Mouse (Mus musculus): Measurements from ENCODE around the gene Exph5. TPM values are rescaled to one million over a fixed set of nuclear protein-coding genes. Genes with fewer than 3 reads are reported as not detected.
A peak's percentile ranks its signal among the peaks of the same experiment; 100 is the strongest.

Exph5 gene
- polyA plus RNA-seq, 1 experiment from 2014 or later = 0.56 TPM

DNA sequence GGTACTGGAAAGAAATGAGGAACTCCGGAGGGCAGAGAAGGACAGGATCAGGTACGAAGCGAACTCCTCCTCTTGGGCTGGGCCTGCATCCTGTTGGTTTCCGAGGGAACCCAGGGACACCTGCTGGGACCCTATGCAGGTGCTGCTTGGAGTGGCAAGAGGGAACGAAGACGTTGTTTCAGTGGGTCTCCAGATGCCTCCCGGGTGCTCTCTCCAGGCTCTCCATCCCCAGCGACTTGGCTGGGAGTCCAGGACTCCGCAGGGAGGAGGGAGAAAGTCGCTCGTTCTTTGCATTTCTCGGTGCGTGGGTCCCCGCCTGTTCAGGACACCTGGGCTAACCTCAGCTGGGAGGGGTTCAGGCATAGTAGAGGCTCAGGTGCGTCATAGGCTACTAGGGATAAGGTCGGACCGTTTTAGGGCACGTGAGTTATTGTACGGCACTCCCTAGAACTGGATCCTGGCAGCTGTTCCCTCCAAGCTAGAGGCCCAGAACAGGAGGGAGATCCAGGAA, 386 bp downstream of the Exph5 start:
- no peaks in the 10 kb centered on the region for H3K9me3 ChIP-seq (ENCODE audit: control insufficient read depth, low read length)
- peak overlapping the region; percentile 60 for H3K4me2 ChIP-seq (ENCODE audit: low read depth)
- ATAC-seq (ENCODE audit: insufficient read depth, low FRiP score, low TSS enrichment) (no peak), DNase-seq (ENCODE audit: low spot score) (no peak)
- no peak overlapping the region for H3K27ac ChIP-seq (ENCODE audit: low read depth, low read length)
- peaks cover 5% of the 10 kb centered on the region for H3K4me1 ChIP-seq (ENCODE audit: control insufficient read depth, insufficient read depth, low read length)
- H3K9ac ChIP-seq (ENCODE audit: low read length) = peak overlapping the region; percentile 22; the same call in 1 of the 2 replicates
- peaks cover 7% of the 10 kb centered on the region; the same call in 1 of the 2 replicates for H3K27me3 ChIP-seq (ENCODE audit: control insufficient read depth, insufficient read depth, low read length)
- no peaks in the 10 kb centered on the region for H3K36me3 ChIP-seq (ENCODE audit: control insufficient read depth, insufficient read depth, low read length)
- H3K4me3 ChIP-seq (ENCODE audit: low read depth, low read length) = peak overlapping the region; percentile 27
- 4% methylated on average over 19 of the region's 19 CpGs for WGBS

DNA sequence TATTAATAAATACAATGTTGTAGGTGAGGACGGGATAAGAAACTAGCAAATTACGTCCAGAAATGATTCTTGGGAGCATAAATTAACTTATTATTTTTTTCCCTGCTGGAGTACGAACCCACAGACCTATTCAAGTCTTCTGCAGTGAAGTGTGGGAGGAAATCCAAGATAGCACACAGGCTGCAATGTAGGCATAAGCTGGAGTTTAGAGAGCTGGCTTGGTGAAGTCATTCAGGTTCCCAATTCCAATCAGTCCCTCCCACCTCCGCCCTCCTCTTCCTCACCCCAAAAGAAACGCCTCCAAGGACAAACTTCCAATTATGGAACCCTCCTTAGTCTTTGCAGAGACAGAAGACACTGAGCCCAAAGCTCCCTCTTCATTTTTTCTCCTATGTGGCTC, 945 bp downstream of the Exph5 start:
- ATAC-seq (ENCODE audit: insufficient read depth, low FRiP score, low TSS enrichment) (no peak), DNase-seq (ENCODE audit: low spot score) (no peak)
- Histone ChIP-seq H3K27me3 (ENCODE audit: control insufficient read depth, insufficient read depth, low read length) (peaks cover 7% of the 10 kb centered on the region; the same call in 1 of the 2 replicates), H3K9ac (ENCODE audit: low read length) (no peak overlapping the region), H3K36me3 (ENCODE audit: control insufficient read depth, insufficient read depth, low read length) (no peaks in the 10 kb centered on the region), H3K9me3 (ENCODE audit: control insufficient read depth, low read length) (no peaks in the 10 kb centered on the region), H3K4me2 (ENCODE audit: low read depth) (no peak overlapping the region; the same call in 1 of the 2 replicates), H3K27ac (ENCODE audit: low read depth, low read length) (no peak overlapping the region), H3K4me3 (ENCODE audit: low read depth, low read length) (no peak overlapping the region), H3K4me1 (ENCODE audit: control insufficient read depth, insufficient read depth, low read length) (peaks cover 5% of the 10 kb centered on the region)
- 66% methylated on average over 5 of the region's 5 CpGs for WGBS

DNA sequence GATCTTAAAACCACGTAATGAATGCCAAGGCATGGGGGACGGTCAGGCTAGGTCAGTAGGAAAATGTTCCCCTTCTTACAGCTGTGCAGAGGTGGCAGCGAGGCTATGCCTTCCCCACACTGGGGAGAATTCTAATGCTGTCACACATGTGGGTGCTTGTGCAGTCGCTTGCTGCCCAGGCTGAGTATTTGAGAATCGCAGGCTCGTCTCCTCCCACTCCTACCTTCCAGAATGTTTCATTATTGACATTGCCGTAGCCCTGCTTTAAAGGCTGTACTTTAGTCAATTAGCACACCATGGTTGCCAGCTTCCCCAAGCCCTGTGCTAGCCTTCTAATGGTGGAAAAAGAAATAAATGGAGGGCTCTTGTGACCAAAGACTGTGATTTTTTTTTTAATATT, 6.4 kb downstream of the Exph5 start:
- 82% methylated on average over 7 of the region's 7 CpGs for WGBS

DNA sequence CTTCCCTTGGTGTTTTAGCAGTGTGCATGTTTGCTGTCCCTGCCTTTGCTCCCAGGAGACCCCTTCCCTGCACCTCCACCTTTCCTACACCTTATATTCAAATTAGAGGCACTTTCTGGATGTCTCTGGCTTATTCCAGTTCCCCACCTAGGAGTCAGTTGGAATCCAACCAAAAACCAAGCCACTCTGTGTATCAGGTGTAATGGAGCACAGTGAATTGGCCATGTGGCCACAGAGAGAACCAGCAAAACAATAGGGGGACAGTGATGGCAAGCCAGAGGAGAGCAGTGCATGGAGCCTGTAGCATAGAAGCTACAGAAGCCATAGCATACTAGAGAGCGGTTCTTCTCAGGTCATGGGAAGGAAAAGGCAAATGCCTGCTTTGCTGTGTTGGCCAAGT, 11.5 kb downstream of the Exph5 start:
- H3K9ac ChIP-seq (ENCODE audit: low read length) = no peak overlapping the region
- H3K27me3 ChIP-seq (ENCODE audit: control insufficient read depth, insufficient read depth, low read length) = no peaks in the 10 kb centered on the region
- no peaks in the 10 kb centered on the region for H3K9me3 ChIP-seq (ENCODE audit: control insufficient read depth, low read length)
- no peak overlapping the region for H3K27ac ChIP-seq (ENCODE audit: low read depth, low read length)
- H3K4me3 ChIP-seq (ENCODE audit: low read depth, low read length) = no peak overlapping the region
- no peaks in the 10 kb centered on the region for H3K4me1 ChIP-seq (ENCODE audit: control insufficient read depth, insufficient read depth, low read length)
- no peaks in the 10 kb centered on the region for H3K36me3 ChIP-seq (ENCODE audit: control insufficient read depth, insufficient read depth, low read length)
- DNase-seq (ENCODE audit: low spot score) (no peak), ATAC-seq (ENCODE audit: insufficient read depth, low FRiP score, low TSS enrichment) (no peak)
- 95% methylated on average over 1 of the region's 1 CpGs for WGBS
- no peak overlapping the region for H3K4me2 ChIP-seq (ENCODE audit: low read depth)

More for the DNA sequence above, 6.4 kb downstream of the Exph5 start:
- H3K9ac ChIP-seq (ENCODE audit: low read length) = no peak overlapping the region
- H3K9me3 ChIP-seq (ENCODE audit: control insufficient read depth, low read length) = no peaks in the 10 kb centered on the region
- no peaks in the 10 kb centered on the region for H3K4me1 ChIP-seq (ENCODE audit: control insufficient read depth, insufficient read depth, low read length)
- no peak overlapping the region for H3K27ac ChIP-seq (ENCODE audit: low read depth, low read length)
- H3K4me3 ChIP-seq (ENCODE audit: low read depth, low read length) = no peak overlapping the region
- no peaks in the 10 kb centered on the region for H3K27me3 ChIP-seq (ENCODE audit: control insufficient read depth, insufficient read depth, low read length)
- H3K36me3 ChIP-seq (ENCODE audit: control insufficient read depth, insufficient read depth, low read length) = no peaks in the 10 kb centered on the region
- no peak overlapping the region for H3K4me2 ChIP-seq (ENCODE audit: low read depth)
- ATAC-seq (ENCODE audit: insufficient read depth, low FRiP score, low TSS enrichment) = no peak
- DNase-seq (ENCODE audit: low spot score) = no peak

DNA sequence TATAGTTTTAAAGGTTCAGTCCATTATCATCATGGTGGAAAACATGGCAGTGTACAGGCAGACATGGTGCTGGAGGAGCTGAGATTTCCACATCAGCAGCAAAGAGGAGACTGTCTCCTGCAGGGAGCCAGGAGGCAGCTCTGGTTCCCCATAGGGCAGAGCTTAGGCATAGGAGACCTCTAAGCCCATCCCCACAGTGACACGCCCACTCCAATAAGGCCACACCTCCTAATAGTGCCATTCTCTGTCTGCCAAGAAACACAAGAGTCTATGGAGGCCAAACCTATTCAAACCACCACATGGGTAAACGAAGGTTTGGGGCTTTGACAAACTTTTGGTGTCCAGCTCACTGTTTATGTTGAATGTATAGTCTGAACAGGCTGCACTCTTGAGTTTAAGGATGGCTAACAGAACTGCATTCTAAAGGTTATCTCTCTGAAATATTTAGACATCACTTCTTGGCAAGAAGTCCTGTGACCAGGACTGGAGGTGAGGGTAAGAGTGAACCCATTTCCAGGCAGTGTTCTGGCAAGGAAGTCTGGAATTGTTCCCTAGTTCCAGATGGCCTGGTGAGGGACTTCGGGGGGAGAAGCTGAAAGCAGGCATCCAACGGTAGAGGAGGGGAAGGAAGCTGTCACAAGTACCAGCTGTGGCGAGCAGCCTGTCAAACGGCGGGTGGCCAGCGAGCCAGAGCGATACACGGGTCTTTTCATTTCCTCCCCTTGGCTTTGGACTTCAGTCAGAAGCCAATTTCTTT, 19.6 kb downstream of the Exph5 start:
- H3K9me3 ChIP-seq (ENCODE audit: control insufficient read depth, low read length) = no peaks in the 10 kb centered on the region
- no peak overlapping the region for H3K4me3 ChIP-seq (ENCODE audit: low read depth, low read length)
- H3K9ac ChIP-seq (ENCODE audit: low read length) = no peak overlapping the region
- H3K4me2 ChIP-seq (ENCODE audit: low read depth) = no peak overlapping the region
- ATAC-seq (ENCODE audit: insufficient read depth, low FRiP score, low TSS enrichment) (no peak), DNase-seq (ENCODE audit: low spot score) (no peak)
- 66% methylated on average over 10 of the region's 10 CpGs for WGBS
- H3K27ac ChIP-seq (ENCODE audit: low read depth, low read length) = no peak overlapping the region
- H3K27me3 ChIP-seq (ENCODE audit: control insufficient read depth, insufficient read depth, low read length) = no peaks in the 10 kb centered on the region
- no peaks in the 10 kb centered on the region for H3K36me3 ChIP-seq (ENCODE audit: control insufficient read depth, insufficient read depth, low read length)
- no peaks in the 10 kb centered on the region for H3K4me1 ChIP-seq (ENCODE audit: control insufficient read depth, insufficient read depth, low read length)

DNA sequence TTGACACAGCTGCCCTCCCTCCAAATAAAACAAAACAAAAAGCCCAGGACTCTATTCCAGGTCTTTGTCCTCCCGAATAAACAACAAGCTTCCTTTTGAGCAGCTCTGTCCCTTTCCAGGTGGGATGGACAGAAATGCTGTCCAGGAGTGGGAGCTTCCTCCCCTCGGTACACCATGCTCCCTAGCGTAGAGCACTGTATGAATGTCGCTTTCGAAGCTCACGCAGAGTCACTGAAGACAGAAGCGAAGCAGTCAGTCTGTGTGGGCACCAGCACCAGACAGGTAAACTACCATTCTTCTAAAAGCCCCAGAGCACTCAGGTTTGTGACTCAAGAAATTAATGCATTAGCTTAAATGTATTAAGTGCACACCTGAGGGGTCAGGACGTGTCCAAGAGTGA, 20.2 kb downstream of the Exph5 start:
- no peaks in the 10 kb centered on the region for H3K9me3 ChIP-seq (ENCODE audit: control insufficient read depth, low read length)
- DNase-seq (ENCODE audit: low spot score) (no peak), ATAC-seq (ENCODE audit: insufficient read depth, low FRiP score, low TSS enrichment) (no peak)
- 90% methylated on average over 8 of the region's 8 CpGs for WGBS
- H3K36me3 ChIP-seq (ENCODE audit: control insufficient read depth, insufficient read depth, low read length) = no peaks in the 10 kb centered on the region
- H3K27me3 ChIP-seq (ENCODE audit: control insufficient read depth, insufficient read depth, low read length) = no peaks in the 10 kb centered on the region
- no peak overlapping the region for H3K4me3 ChIP-seq (ENCODE audit: low read depth, low read length)
- H3K27ac ChIP-seq (ENCODE audit: low read depth, low read length) = no peak overlapping the region
- H3K4me1 ChIP-seq (ENCODE audit: control insufficient read depth, insufficient read depth, low read length) = no peaks in the 10 kb centered on the region
- H3K4me2 ChIP-seq (ENCODE audit: low read depth) = no peak overlapping the region
- H3K9ac ChIP-seq (ENCODE audit: low read length) = no peak overlapping the region

DNA sequence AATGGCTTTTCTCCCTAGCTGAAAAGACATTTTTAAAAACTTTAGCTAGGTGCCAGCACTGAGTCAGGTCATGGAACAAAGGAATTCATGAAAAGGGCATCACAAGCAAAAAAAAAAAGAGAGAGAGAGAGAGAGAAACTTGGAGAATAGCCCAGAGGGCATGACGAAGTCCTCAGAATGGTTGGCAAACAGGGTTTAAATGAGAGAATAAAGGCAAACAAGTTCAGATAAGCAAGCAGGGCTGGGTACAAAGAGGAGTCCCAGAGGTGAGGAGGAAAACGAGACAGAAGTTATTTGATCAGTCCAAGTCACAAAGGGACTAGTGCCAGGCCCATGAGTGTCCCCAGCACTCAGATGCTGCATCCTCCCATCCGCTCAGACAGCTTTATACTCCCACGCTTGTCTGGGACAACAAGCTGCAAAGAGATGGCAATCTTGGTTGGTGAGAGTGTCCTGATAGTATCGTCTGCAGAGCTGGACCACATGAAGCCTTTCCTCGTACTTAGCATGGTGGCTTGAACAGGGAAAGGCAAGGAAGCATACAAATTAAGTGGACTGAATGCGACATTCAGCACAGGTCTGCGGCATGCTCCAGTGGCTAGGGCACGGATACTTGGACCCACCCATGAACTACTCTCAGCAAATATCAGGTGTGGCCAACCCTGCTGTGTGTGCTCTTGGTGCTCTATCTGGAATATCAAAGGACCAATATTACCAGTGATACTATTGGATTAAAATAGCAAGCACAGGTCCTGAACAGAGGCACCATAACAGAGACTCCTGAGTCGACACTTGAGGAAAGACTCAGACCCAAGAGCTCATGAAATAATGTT, 22.2 kb downstream of the Exph5 start:
- WGBS = 88% methylated on average over 10 of the region's 10 CpGs
- no peaks in the 10 kb centered on the region for H3K4me1 ChIP-seq (ENCODE audit: control insufficient read depth, insufficient read depth, low read length)
- no peak overlapping the region for H3K27ac ChIP-seq (ENCODE audit: low read depth, low read length)
- no peak overlapping the region for H3K4me3 ChIP-seq (ENCODE audit: low read depth, low read length)
- DNase-seq (ENCODE audit: low spot score) = no peak
- H3K4me2 ChIP-seq (ENCODE audit: low read depth) = no peak overlapping the region
- H3K9ac ChIP-seq (ENCODE audit: low read length) = no peak overlapping the region
- no peaks in the 10 kb centered on the region for H3K36me3 ChIP-seq (ENCODE audit: control insufficient read depth, insufficient read depth, low read length)
- no peaks in the 10 kb centered on the region for H3K27me3 ChIP-seq (ENCODE audit: control insufficient read depth, insufficient read depth, low read length)
- ATAC-seq (ENCODE audit: insufficient read depth, low FRiP score, low TSS enrichment) = no peak
- no peaks in the 10 kb centered on the region for H3K9me3 ChIP-seq (ENCODE audit: control insufficient read depth, low read length)

DNA sequence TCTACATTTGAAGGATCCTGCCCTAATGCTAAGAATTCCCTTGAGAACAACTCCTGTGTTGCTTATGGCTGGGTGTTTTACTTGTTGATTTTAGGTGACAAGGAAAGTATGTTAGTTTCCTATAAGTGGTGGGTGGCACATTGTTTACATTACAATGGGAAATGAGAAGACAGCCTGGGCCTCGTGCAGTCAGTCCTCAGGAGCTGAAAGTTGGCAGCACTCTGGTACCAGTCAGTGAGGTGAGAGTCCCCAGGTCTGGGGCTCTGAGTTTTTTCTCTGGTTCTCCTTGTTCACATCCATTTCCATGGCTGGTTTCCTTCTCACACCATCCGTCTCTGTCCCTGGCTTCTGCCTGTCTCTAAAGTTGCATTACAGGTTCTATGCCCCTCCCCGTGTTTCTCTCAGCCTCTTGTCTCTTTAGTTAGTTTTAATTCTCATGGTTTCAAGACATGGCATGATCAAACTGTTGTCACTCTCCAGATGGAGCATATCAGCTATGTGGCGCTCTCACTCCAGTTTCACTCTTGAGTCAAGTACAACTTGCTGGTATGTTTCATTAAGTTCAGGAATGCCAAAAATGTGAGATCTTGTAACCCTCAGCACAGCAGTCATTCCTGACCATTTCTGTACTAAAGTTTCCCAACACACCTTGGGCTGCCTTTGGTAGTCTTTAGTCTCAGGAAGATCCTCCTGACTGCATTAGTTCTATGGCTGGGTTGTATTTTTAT, 24.1 kb downstream of the Exph5 start:
- no peak overlapping the region for H3K4me2 ChIP-seq (ENCODE audit: low read depth)
- no peaks in the 10 kb centered on the region for H3K4me1 ChIP-seq (ENCODE audit: control insufficient read depth, insufficient read depth, low read length)
- no peaks in the 10 kb centered on the region for H3K36me3 ChIP-seq (ENCODE audit: control insufficient read depth, insufficient read depth, low read length)
- 73% methylated on average over 4 of the region's 4 CpGs for WGBS
- DNase-seq (ENCODE audit: low spot score) (no peak), ATAC-seq (ENCODE audit: insufficient read depth, low FRiP score, low TSS enrichment) (no peak)
- no peaks in the 10 kb centered on the region for H3K27me3 ChIP-seq (ENCODE audit: control insufficient read depth, insufficient read depth, low read length)
- H3K9me3 ChIP-seq (ENCODE audit: control insufficient read depth, low read length) = no peaks in the 10 kb centered on the region
- H3K4me3 ChIP-seq (ENCODE audit: low read depth, low read length) = no peak overlapping the region
- no peak overlapping the region for H3K9ac ChIP-seq (ENCODE audit: low read length)
- H3K27ac ChIP-seq (ENCODE audit: low read depth, low read length) = no peak overlapping the region

Data from neural tube, embryonic 11.5 days (tissue).